Mouse (Mus musculus) heart, embryonic 13.5 days (tissue): ENCODE results near the gene Hexim2. TPM values are rescaled to one million over a fixed set of nuclear protein-coding genes. Genes with fewer than 3 reads are reported as not detected.

Experiments used
- ATAC-seq: fragments of 200-750 bp; cut with Nextera tagmentation; 2 replicates; pipeline ENCODE4 v1.8.0; 2017; ENCODE audit warnings: moderate TSS enrichment; ENCODE audit not compliant: insufficient number of reproducible peaks, low FRiP score, low TSS enrichment; ENCODE audit errors: extremely low read depth
- H3K27ac ChIP-seq: fragments of 300-500 bp; sonication (generic); replicated peaks from 2 replicates; pipeline ENCODE4 v1.5.1; 2015; ENCODE audit warnings: moderate library complexity, mild to moderate bottlenecking, inconsistent platforms
- H3K27me3 ChIP-seq: fragments of 300-500 bp; sonication (generic); replicated peaks from 2 replicates; pipeline ENCODE4 v1.6.1; 2015; ENCODE audit warnings: mild to moderate bottlenecking, inconsistent platforms
- H3K36me3 ChIP-seq: fragments of 300-500 bp; sonication (generic); 2 replicates; pipeline ENCODE4 v1.6.1; 2015; ENCODE audit warnings: mild to moderate bottlenecking, inconsistent platforms
- H3K4me1 ChIP-seq: fragments of 300-500 bp; sonication (generic); 2 replicates; pipeline ENCODE4 v1.6.1; 2015; ENCODE audit warnings: inconsistent platforms
- H3K4me2 ChIP-seq: fragments of 300-500 bp; sonication (generic); 2 replicates; pipeline ENCODE4 v1.6.1; 2015; ENCODE audit warnings: inconsistent platforms, mild to moderate bottlenecking, moderate library complexity
- H3K4me3 ChIP-seq: fragments of 300-500 bp; sonication (generic); 2 replicates; pipeline ENCODE4 v1.5.1; 2015; ENCODE audit warnings: moderate library complexity, mild to moderate bottlenecking, inconsistent platforms
- H3K9ac ChIP-seq: fragments of 300-500 bp; sonication (generic); 2 replicates; pipeline ENCODE4 v1.6.1; 2015; ENCODE audit warnings: inconsistent platforms, mild to moderate bottlenecking, moderate library complexity
- H3K9me3 ChIP-seq: fragments of 300-500 bp; sonication (generic); 2 replicates; pipeline ENCODE4 v1.6.1; 2016; ENCODE audit warnings: inconsistent platforms
- WGBS: fragments of 180-500 bp; shearing (Covaris S2); methylation state at CpG from one replicate; pipeline ENCODE4 v1.1.7; 2015; ENCODE audit warnings: mixed read lengths; 5-methylcytosine and 5-hydroxymethylcytosine counted together
- polyA plus RNA-seq: library from polyadenylated mRNA; unstranded; fragments of >200 nt; fragmentation: Nextera tagmentation; extraction: Ambion mirVana; gene quantifications from 2 replicates; pipeline ENCODE4 v1.2.1, GENCODE M21; 2015

Gene Hexim2
- polyA plus RNA-seq, 1 experiment from 2014 or later = 5.7 TPM

GRCm38 (mm10) chr11:103101481-103101865 lies 30.8 kb upstream of the Hexim2 start, which contains the start of the genes Plcd3 and Acbd4:
Gene Plcd3 (minus strand): TSS chr11:103101658.
Gene Acbd4 (plus strand): TSS chr11:103101682.
- Histone ChIP-seq H3K36me3 (peaks cover 3% of the 10 kb centered on the region; the same call in 1 of the 2 replicates), H3K27me3 (peaks cover 28% of the 10 kb centered on the region), H3K9ac (peak within 1 kb of the TSS; percentile 82), H3K9me3 (no peaks in the 10 kb centered on the region), H3K27ac (peak within 1 kb of the TSS; percentile 41), H3K4me1 (peaks cover 75% of the 10 kb centered on the region), H3K4me2 (peak within 1 kb of the TSS; percentile 93), H3K4me3 (peak within 1 kb of the TSS; percentile 65)
- ATAC-seq = peak; percentile 50
- under 1% methylated on average over 34 of the region's 34 CpGs for WGBS

GRCm38 (mm10) chr11:103101866-103102501 lies 30.2 kb upstream of the Hexim2 start:
- Histone ChIP-seq H3K27me3 (peaks cover 28% of the 10 kb centered on the region), H3K9me3 (no peaks in the 10 kb centered on the region), H3K4me1 (peaks cover 70% of the 10 kb centered on the region), H3K36me3 (peaks cover 3% of the 10 kb centered on the region; the same call in 1 of the 2 replicates), H3K9ac (peak overlapping the region; percentile 82), H3K4me2 (peak overlapping the region; percentile 93), H3K4me3 (peak overlapping the region; percentile 65), H3K27ac (peak overlapping the region; percentile 41)
- ATAC-seq = no peak
- WGBS = 2% methylated on average over 30 of the region's 30 CpGs

GRCm38 (mm10) chr11:103102725-103103349 lies 29.4 kb upstream of the Hexim2 start:
- H3K9ac ChIP-seq = peak overlapping the region; percentile 82
- peak overlapping the region; percentile 93 for H3K4me2 ChIP-seq
- H3K4me1 ChIP-seq = peaks cover 62% of the 10 kb centered on the region
- peak; percentile 83 for ATAC-seq
- under 1% methylated on average over 35 of the region's 35 CpGs for WGBS
- peaks cover 4% of the 10 kb centered on the region; the same call in 1 of the 2 replicates for H3K36me3 ChIP-seq
- H3K27ac ChIP-seq = peak overlapping the region; percentile 41; the same call in 1 of the 2 replicates
- H3K9me3 ChIP-seq = no peaks in the 10 kb centered on the region
- peaks cover 28% of the 10 kb centered on the region for H3K27me3 ChIP-seq
- H3K4me3 ChIP-seq = peak overlapping the region; percentile 65

- Histone ChIP-seq H3K4me1 (peaks cover 54% of the 10 kb centered on the region), H3K27ac (no peak overlapping the region), H3K27me3 (peaks cover 28% of the 10 kb centered on the region), H3K4me2 (peak overlapping the region; percentile 93), H3K36me3 (peaks cover 6% of the 10 kb centered on the region; the same call in 1 of the 2 replicates), H3K9ac (peak overlapping the region; percentile 78), H3K9me3 (no peaks in the 10 kb centered on the region), H3K4me3 (peak overlapping the region; percentile 65)
- WGBS = 54% methylated on average over 8 of the region's 8 CpGs
- no peak for ATAC-seq
These were observed 28.6 kb upstream of the Hexim2 start for GRCm38 (mm10) chr11:103103621-103104020.

- Histone ChIP-seq H3K27me3 (peaks cover 28% of the 10 kb centered on the region), H3K9ac (no peak overlapping the region), H3K4me3 (peak overlapping the region; percentile 65), H3K36me3 (peaks cover 6% of the 10 kb centered on the region; the same call in 1 of the 2 replicates), H3K4me1 (peaks cover 45% of the 10 kb centered on the region), H3K9me3 (no peaks in the 10 kb centered on the region), H3K27ac (no peak overlapping the region), H3K4me2 (peak overlapping the region; percentile 93)
- ATAC-seq = no peak
- 66% methylated on average over 7 of the region's 7 CpGs for WGBS
These were observed 27.8 kb upstream of the Hexim2 start for GRCm38 (mm10) chr11:103104469-103104868.

GRCm38 (mm10) chr11:103105180-103105725 lies 27.0 kb upstream of the Hexim2 start:
- H3K36me3 ChIP-seq = peaks cover 6% of the 10 kb centered on the region; the same call in 1 of the 2 replicates
- no peaks in the 10 kb centered on the region for H3K9me3 ChIP-seq
- peak overlapping the region; percentile 54 for H3K9ac ChIP-seq
- no peak for ATAC-seq
- peak overlapping the region; percentile 93 for H3K4me2 ChIP-seq
- 52% methylated on average over 13 of the region's 14 CpGs for WGBS
- peaks cover 37% of the 10 kb centered on the region for H3K4me1 ChIP-seq
- peaks cover 22% of the 10 kb centered on the region for H3K27me3 ChIP-seq
- H3K27ac ChIP-seq = no peak overlapping the region
- peak overlapping the region; percentile 1; the same call in 1 of the 2 replicates for H3K4me3 ChIP-seq

- Histone ChIP-seq H3K27ac (no peak overlapping the region), H3K4me1 (peaks cover 32% of the 10 kb centered on the region), H3K9me3 (no peaks in the 10 kb centered on the region), H3K9ac (no peak overlapping the region; the same call in 1 of the 2 replicates), H3K27me3 (peaks cover 21% of the 10 kb centered on the region), H3K4me2 (peak overlapping the region; percentile 93; the same call in 1 of the 2 replicates), H3K4me3 (no peak overlapping the region), H3K36me3 (peaks cover 6% of the 10 kb centered on the region; the same call in 1 of the 2 replicates)
- no peak for ATAC-seq
- WGBS = 83% methylated on average over 6 of the region's 6 CpGs
These were observed 26.4 kb upstream of the Hexim2 start for GRCm38 (mm10) chr11:103105810-103106209.

- peaks cover 19% of the 10 kb centered on the region for H3K27me3 ChIP-seq
- no peak overlapping the region for H3K27ac ChIP-seq
- H3K9me3 ChIP-seq = no peaks in the 10 kb centered on the region
- H3K4me1 ChIP-seq = peaks cover 32% of the 10 kb centered on the region
- H3K36me3 ChIP-seq = peaks cover 6% of the 10 kb centered on the region; the same call in 1 of the 2 replicates
- no peak overlapping the region for H3K4me2 ChIP-seq
- H3K9ac ChIP-seq = no peak overlapping the region
- ATAC-seq = no peak
- no peak overlapping the region for H3K4me3 ChIP-seq
- 68% methylated on average over 4 of the region's 4 CpGs for WGBS
These were observed 25.8 kb upstream of the Hexim2 start for GRCm38 (mm10) chr11:103106386-103106785.

- no peak for ATAC-seq
- Histone ChIP-seq H3K27ac (peak overlapping the region; percentile 63), H3K9me3 (no peaks in the 10 kb centered on the region), H3K36me3 (peaks cover 3% of the 10 kb centered on the region; the same call in 1 of the 2 replicates), H3K4me3 (peak overlapping the region; percentile 55), H3K4me1 (peaks cover 29% of the 10 kb centered on the region), H3K9ac (peak overlapping the region; percentile 77), H3K4me2 (peak overlapping the region; percentile 74), H3K27me3 (peaks cover 3% of the 10 kb centered on the region; the same call in 1 of the 2 replicates)
- WGBS = 17% methylated on average over 10 of the region's 10 CpGs
These were observed 20.9 kb upstream of the Hexim2 start for GRCm38 (mm10) chr11:103111301-103111700.

- Histone ChIP-seq H3K4me2 (peak overlapping the region; percentile 74), H3K36me3 (peaks cover 3% of the 10 kb centered on the region; the same call in 1 of the 2 replicates), H3K4me1 (peaks cover 29% of the 10 kb centered on the region), H3K9ac (peak overlapping the region; percentile 77), H3K27me3 (peaks cover 3% of the 10 kb centered on the region; the same call in 1 of the 2 replicates), H3K27ac (peak overlapping the region; percentile 63), H3K9me3 (no peaks in the 10 kb centered on the region), H3K4me3 (peak overlapping the region; percentile 55)
- ATAC-seq = no peak
- WGBS = 1% methylated on average over 28 of the region's 28 CpGs
These were observed 20.2 kb upstream of the Hexim2 start for GRCm38 (mm10) chr11:103111881-103112551.
